Mouse (Mus musculus) retina, embryonic 14.5 days (tissue): ENCODE measurements around the gene Antxr1.
"Not testable (repeated sequence)": the region's sequence is repeated elsewhere in the genome, so short reads cannot be mapped to it uniquely, and the experiment has no call there.

Source experiments
- DNase-seq: peaks from one replicate; pipeline ENCODE4 v3.0.0-alpha.2; 2015; ENCODE audit warnings: low spot score

Gene Antxr1

GRCm38 (mm10) chr6:87101281-87101954 lies 234.2 kb downstream of the Antxr1 start:
- DNase-seq: peak; percentile 92

- peak; percentile 5 for DNase-seq
Observed at GRCm38 (mm10) chr6:87100297-87101020, 235.2 kb downstream of the Antxr1 start.

GRCm38 (mm10) chr6:87099671-87100296 lies 235.8 kb downstream of the Antxr1 start:
- DNase-seq: peak; percentile 57

DNA sequence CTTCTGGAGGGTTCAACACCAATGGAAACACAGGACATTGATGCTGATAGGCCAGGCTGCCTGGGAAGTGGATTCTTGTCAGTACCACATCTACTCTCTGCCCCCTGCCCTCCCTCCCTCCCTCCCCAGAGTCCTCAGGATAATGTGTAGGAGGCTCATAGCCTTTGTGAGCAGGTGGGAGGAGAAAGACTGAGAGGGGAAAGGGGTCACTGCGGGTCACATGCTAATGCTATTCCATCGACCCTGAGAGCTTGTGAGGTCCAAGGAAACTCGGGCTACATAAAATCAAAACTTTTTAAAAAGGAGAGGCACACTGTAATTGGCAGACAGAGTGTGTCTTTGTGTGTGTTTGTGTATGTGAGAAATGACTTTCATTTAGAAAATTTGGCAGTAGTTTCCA lies 236.4 kb downstream of the Antxr1 start:
- DNase-seq: peak; percentile 17

DNA sequence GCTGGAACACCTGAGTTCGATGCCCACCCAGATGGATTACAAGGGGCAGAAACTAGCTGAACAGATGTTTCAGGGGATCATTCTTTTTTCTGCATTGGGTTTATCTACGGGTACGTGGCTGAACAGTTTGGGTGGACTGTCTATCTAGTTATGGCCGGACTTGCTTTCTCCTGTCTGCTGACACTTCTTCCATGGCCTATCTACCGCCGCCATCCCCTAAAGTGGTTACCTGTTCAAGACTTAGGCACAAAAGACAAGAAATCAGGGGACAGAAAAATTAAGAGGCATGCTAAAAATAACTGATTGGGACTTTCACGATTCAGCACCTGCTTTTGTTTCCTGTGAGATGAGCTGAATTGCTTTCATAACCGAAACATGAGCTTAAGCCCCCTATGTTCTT lies 242.0 kb downstream of the Antxr1 start:
- not testable (repeated sequence) for DNase-seq

DNA sequence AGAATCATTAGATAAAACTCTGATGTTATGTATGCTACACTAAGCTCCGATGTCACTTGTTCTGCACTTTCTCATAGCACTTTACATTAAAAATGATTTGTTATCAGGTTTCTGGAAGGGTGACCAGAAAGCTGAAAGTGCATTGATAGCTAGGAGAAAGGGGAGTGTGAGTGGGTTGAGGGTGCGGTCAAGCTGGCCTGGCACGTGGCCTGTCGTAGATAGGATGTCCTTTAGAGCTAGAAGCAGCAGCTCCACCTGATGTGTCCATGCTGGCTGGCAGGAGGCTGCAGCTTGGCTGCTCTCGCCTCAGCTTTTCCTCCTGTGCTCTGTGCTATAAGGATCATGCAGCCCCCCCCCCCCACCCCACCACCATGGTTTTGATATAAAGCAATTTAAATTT lies 243.1 kb downstream of the Antxr1 start:
- no peak for DNase-seq

DNA sequence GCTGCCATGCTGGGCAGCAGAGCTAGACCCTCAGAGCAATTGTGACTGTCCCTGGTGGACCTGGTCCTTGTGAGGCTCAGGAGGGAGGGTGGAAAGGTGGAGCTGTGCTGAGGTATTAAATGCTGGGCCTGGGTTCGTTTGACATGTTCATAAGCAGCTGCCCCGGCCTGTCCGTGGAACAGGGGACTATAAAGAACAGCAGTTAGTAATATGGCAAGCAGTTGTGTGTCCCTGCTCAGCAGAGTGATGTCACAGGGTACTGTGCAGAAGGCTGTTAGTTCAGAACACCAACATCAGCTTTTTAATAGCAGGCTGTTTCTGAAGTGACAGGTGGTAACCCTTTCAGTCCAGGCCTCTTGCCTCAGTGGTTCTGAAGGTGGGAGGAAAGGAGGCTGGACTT lies 244.7 kb downstream of the Antxr1 start:
- no peak for DNase-seq

DNA sequence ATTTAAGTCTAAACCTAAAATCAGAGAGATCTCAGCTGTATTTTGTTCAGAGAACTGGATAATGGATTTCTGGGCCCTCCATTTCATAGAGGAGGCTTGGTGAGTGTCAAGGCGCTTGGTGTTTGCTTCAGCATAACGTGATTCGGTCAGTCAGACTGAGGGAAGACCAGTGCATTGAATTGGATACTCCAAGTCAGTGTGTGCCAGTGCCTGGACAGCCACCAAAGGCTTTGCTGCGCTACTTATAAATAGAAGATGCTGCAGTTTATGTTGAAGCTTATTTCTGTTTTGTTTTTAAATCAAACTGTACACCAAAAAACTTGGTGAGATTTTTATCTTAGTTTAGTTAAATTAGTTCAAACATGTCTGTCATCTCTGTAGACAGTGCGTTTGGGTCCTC lies 247.3 kb downstream of the Antxr1 start:
- DNase-seq: no peak

GRCm38 (mm10) chr6:87085026-87085425 lies 250.6 kb downstream of the Antxr1 start:
- DNase-seq: no peak
